Mouse (Mus musculus) common myeloid progenitor, adult 5-6 weeks (primary cell): ENCODE data around the gene Sorcs2. TPM values are rescaled to one million over a fixed set of nuclear protein-coding genes. Genes with fewer than 3 reads are reported as not detected.

ENCODE experiments used
- ATAC-seq: replicated peaks from 2 replicates; pipeline ENCODE4 v1.8.0; 2016; ENCODE audit warnings: low read depth, mild to moderate bottlenecking, moderate TSS enrichment, inconsistent platforms; ENCODE audit not compliant: poor library complexity, severe bottlenecking
- total RNA-seq: library from RNA; stranded (forward); fragments of 200-1000, 187-1606 nt; gene quantifications from 2 replicates; pipeline ENCODE4 v1.2.3, GENCODE M21; 2017

Sorcs2 gene
- total RNA-seq, 1 experiment from 2014 or later: not detected

DNA sequence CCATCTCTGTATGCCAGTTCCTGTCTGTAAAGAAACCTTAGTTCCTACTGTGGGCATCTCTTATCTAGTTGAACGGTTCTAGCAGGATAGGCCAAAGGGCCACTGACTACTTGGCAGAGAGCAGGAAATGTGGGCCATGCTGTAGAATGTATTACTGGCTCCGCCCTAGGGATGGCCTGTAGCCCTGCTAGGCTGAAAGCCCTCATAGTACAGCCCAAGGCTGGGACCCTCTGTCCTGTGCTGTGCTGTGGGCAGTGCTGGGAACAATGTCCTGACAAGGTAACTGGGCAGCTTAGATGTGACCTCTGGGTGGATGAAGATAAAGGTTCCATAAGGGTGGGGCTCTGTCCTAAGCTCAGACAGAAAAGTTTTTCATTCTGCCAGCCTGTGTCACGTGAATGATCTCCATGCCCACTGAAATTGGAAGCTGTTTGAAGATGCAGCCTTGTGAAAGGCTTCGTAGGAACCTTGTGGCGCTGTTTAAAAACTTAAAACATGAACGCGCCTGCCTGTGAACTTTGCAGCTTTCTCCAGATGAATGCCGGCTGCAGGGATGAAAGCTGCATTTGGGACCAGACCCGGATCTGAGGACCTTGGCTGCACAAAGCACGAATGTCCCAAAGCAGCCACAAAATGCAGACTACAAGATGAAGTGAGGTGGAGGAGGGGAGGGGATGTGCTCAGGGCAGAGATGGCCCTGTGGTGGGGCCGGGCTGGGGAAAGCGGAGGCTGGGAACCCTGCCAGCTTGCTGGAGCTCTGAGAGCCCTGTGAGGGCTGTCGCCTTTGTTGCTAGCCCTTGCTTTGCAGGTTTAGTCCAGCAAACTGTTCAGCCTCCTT, 357.3 kb downstream of the Sorcs2 start:
- peak; percentile 50; the same call in 1 of the 2 replicates for ATAC-seq

DNA sequence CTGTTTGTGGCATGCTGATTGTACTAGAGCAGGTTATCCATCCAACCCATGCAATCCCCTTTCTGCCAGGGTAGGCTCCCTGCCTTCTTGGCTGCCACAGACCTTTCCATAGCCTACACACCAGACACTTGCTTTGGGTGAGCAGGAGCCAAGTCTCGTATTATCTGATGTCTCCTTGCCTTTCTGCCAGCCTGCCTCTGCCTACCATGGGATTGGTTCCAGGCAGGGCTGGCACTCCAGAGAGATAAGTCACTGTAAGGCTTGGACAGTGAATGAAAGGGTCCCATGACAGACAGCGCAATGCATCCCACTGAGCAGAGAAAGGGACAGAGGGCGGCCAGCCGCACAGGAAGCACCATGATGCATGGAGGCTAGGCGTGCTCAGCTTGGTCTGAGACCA, 358.3 kb downstream of the Sorcs2 start:
- no peak for ATAC-seq

DNA sequence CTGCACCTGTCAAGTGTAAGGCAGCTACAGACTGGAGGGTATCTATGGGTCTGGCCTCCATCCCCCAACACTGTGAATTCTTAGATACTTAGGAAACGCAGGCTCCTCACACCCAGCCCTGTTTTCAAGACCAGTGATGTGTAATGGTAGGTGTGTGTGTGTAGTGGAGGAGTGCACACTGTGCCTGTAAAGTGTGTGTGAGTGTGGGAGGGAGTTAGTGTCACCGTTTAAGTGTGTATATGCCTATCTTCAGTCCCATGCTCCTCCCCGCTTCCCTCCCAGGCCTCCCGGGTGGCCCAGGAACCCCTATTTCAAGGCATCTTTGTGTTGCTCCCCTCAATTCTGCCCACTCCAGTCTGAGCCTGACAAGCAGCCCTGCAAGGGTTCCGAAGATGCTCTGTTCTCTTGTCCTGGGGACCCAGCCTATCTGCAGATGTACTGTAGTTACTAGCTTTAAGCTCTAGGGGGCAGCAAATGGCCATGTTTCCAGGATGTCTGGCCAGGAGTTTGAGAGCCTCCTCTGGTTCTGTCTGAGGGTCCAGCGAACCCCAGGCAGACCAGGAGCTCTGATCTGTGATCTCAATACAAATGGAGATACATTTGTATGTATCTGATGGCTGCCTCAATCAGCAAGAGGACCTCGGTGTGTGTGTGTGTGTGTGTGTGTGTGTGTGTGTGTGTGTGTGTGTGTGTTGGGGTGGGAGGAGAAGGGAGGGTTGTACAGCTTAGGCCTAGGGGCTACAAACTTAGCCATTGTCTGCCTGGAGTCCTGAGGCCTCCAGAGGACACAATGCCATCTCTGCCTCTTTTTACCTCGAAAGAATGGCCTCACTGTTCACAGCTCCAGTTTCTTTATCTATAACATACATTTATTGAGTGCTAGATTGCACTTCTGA, 364.2 kb downstream of the Sorcs2 start:
- ATAC-seq: peak; percentile 78

DNA sequence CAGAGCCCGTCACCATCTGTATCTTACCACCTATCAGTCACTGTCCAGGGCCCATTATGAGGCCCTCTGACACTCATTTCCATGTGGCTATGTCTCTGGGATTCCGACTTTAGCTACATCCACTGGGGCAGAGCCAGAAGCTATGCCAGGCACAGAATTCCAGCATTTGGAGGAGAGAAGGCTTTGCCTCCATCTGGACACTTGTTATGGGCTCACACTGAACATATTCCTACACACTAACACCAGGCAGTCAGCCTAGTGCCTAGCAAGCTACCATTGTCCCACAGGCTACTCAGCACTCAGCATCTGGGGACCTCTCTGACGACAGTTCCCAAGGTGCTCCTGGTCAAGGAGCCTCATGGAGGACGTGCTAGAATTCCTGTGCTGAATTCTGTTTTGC, 372.9 kb downstream of the Sorcs2 start:
- ATAC-seq: no peak

DNA sequence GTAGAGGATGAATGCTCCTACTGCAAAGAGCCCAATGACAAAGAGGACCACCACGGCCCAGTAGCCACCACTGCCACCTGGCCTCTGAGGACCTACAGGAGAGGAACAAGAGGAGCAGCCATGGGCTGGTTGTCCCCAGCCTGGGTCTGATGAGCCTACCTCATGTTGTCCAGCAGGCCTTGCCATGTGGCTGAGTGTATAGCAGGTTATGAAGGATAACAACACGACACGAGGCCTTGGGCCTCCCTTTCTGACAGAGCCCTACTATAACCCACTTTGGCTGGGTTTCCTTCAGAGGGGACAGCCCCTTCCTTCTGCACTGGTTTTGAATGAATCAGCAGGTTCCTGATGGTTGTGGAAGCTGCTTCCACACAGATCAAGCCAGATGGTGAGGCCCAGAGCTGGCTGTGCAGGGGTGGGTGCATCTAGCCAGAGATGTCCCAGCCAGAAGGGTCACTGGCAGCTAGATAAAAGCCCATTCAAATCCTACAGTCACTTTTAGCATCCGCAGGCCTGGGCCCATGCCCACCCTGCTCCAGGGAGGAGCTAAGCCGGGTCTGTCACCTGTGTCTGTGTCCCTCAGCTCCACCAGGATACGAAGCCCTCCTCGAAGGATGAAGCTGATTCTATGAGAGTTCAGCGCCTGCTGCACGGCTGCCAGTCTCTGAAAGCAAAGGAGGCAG, 373.8 kb downstream of the Sorcs2 start:
- ATAC-seq: 0 out of 2 replicates have a peak, but pooled peaks have one; percentile 10

DNA sequence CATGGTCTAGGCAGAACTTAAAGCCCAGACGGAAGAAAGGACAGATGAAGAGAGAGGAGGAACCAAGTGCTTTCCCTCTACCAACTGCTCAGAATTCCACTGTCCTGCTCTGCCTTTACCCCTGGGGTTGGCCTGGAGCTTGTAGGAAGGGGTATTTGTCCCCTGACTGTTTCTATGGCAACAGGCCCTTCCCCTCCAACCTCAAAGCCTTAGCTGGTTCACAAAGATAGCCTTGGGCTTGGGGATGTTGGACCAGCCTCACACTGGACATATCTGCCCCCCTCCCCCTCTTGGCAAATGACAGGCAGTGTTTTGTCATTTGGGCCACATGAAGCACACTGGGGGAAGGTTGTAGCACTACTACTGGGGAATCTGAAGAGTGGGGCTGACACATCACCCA, 375.6 kb downstream of the Sorcs2 start:
- ATAC-seq: no peak

DNA sequence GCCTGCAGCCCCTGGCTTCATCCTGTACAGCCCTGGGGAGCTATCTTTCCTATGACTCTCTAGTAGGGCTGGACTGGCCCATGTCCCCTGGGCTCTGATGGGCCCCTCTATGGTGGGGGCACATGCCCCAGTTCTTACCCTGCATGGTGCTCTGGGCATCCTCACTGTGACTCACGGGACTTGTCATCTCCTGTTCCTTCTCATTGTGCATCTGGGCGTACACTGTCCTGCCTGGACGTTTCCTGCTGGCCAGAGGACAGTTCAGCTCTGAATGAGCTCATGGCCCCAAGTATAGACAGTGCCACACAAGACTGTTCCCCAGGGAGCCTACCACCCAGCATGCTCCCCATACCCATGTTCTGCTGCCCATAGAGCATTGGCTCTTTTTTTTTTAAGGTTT, 376.8 kb downstream of the Sorcs2 start:
- ATAC-seq: no peak

DNA sequence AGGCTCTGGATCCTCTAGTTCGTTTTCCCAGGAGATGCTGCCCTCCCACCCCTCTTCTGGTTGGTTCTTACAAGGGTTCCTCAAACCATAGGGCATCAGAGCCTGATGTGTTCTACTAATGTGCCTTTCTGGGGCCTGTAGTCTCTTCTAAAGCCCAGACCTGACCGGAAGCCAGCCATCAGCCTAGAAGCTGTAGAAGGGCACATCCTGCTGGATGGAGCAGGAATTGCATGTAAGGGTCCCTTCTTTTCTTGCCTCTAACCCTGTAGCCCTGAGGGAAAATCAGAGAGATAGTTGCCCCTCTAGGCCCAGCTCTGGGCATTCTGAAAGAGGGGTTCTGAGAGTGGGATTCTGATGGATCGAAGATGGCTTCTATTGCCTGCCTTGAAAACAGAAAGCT, 379.6 kb downstream of the Sorcs2 start:
- ATAC-seq: no peak

DNA sequence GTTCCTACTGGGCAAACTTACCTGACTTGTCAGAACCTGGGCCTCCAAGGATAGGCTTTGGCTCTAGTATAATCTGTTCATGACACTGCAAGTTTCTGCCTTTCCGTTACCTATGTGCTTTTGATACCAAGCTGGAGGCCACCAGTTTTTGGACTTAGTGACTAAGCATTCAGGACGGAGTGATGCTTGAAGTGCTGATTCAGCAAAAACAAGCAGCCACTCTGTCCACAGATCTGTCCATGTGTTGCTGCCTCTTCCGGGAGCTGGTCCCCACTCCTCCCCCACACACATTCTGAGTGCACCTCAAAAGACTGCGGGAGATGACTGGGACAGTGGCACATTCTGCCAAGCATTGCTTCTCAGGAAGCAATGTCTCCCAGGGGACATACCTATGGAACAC, 388.5 kb downstream of the Sorcs2 start:
- ATAC-seq: no peak

DNA sequence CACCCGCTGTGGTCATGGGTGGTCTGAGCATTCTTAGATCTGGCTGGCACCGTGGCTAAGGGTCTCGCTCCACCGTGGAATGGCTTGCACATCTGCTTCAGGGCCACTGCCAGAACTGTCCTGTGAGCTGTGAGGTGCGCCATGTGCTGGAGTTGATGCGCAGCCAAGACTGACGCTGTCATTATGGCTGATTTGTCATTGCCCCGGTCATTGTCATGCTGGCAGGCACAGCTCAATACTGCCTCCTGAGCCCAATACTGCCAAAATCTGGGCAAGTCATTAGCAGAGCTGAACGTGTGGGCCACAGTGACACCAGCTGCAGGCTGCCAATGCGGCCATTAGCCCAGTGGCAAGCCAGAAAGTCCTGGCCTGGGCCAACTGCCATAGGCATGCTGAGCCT, 390.3 kb downstream of the Sorcs2 start:
- no peak for ATAC-seq

DNA sequence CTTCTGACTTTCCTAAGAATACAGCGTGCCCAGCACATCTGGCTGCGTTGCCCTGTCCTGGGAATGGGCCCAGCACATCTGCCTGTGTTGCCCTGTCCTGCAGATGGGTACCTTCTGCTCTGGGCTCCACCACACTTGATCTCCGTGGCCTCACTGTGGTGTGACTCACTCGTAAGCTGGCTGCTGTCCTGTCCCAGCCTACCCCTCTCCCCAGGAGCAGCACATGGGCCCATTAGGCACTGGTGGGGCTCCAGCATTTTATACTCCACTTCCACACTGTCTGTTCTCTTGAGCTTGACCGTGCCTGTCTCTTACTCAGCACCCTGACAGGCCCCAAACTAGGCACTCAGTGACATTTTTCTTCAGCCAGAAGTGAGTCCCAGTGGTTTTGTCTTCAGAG, 391.4 kb downstream of the Sorcs2 start:
- ATAC-seq: no peak

DNA sequence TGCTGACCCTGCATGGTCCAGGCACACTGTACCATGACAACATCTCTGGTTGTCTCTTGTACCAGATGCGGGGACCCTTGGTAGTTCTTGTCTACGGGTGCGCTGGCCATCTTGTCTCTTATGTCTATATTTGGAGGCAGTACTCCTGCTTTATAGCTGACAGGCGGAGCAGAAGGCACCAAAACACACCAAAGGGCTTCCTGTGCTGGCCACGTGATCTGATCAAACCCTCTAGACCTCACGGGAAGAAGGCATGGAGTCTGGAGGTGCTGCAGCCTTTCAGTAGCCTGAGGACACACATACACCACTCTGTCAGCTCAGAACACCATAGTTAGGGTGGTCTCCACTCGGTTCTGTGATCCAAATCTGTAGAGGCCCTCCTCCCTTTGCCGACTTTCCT, 391.8 kb downstream of the Sorcs2 start:
- ATAC-seq: no peak

DNA sequence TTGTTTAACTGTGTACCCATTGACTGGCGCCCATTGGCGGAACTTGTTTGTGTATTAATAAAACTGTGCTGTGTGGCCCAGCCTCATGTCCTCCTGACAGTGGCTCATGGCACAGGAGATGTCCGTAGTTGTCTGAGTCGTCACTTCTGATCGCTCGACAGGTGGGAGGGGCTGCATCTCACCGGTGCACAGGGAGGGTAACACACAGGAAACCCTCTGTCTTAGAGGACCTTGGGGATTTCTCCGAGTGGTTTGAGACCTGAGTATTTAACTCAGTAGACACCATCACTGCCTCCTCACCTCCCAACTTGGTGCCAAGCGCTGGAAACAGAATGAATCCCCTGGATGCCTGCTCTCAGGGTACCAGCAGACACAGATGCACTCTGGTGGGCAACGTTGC, 394.1 kb downstream of the Sorcs2 start:
- ATAC-seq: no peak

DNA sequence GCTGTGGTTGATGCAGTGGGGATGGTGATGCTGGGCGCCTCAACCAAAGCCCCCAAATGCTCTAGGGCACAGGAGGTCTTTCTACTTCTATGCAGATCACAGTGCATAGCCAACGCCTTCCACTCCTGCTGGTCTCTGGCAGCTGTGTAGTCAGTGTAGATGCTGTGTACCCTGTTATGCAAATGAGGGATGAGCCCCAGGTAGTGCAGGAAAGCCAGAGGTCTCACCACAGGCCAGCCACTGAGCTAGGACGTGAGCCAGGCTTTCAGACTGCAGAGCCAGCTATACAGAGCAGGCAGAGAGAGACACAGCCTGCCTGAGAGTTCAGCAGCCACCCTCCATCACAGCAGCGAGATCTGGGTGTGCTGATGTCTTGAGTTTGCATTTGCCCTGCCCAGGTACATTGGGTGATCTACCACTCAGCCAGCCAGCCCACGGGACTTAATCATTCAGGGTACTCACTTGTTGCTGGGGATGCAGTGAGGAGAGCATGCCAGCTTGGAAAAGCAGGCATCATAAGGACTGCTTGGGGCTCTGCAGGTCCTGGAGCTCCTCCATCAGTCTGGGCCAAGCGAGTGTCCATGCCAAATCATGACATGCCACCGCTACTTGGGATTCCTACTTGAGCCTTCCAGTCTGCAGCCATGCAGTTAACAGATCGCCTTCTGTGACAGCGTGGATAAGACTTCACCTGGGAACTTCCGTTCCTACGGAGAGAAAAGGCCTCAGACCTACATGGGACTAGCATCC, 407.8 kb downstream of the Sorcs2 start:
- no peak for ATAC-seq

DNA sequence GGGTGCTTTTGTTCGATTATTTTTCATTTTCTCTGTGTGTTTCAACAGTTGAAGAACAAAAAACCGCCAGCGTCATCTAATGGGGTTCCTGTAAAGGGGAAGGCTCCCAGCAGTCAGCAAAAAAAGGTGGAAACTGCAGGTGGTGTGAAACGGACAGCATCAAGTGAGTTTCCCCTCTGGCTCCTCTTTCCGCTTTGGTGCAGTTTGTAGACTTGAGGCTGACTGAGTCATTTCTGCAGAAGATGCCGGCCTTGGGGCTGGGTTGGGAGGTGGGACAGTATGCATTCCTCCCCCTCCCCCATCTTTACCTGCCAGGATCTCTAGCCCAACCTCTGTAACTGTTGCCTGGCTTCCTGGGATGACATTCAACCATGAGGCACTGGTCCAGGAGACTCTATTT, 408.4 kb downstream of the Sorcs2 start:
- no peak for ATAC-seq

DNA sequence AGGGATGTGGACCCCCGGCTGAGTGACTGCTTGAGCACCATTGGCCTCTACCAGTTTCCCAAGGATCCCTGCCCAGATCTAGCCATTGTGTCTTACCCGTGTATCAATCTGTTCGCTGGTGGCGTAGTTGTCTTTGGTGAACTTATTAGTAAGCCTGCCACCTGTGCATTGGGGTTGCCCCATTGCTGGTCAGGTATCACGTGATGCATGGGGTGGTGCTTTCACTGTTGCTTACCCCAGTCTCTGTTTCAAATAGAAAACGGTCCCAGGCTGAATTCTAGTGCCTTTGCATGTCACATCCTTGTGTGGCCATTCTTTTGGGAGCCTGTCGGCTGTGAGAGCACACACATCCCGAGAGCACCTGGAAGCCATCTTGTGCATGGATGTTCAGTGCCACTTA, 409.9 kb downstream of the Sorcs2 start:
- no peak for ATAC-seq

DNA sequence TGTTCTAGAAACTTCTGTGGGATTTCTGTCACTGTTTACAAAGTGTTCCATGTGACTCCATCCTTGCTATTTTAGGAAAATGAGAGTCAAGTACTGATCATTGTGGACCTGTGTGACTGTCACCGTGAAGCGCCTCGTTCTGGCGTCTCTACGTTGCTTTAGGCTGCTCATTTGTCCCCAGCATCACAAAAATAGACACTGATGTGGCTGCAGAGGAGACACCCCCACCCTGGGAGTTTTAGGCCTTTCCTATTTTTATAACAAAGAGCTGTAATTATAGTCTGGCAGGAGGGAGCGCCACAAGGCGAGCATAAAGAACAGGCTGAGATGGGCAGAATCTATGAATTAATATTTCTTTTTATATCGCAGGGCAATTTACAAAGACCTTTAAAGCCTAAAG, 412.3 kb downstream of the Sorcs2 start:
- ATAC-seq: no peak

DNA sequence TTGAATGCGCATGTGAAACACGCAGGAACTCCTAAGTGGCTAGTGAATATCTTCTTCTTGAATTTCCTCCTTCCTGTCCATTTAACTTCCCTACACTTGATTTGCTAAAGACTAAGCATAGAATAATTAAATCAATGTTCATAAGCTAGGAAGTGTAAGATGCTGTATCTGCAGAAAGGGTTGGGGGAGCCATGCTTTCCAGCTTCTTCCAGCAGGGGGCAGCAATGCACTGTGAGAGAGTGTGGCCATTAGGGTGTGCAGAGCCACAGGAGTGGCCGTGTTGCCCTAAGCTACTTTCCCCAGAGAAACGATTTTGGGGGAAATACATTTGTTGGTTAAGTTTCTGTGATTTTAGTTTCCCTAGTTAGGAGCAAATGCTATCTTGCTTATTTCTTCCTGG, 416.0 kb downstream of the Sorcs2 start:
- ATAC-seq: peak; percentile 86

DNA sequence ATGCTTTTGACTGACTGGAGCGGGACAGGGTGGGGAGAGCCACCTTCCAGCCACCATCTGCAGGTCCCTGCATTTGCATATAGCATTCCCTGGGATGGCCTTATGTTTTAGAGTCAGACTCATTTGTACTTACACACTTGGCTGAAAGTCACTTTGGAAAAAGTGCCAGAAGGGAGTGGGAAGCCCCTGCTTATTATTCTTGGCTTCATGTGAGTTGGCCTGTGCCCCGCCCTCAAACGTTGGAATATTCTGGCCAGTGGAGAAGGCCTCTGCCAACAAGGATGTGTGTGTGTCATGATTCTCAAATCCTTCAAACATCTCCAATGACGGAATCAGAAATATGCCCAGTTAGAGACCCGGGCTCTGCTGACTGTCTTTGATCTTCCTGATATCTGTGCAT, 416.6 kb downstream of the Sorcs2 start:
- ATAC-seq: no peak

DNA sequence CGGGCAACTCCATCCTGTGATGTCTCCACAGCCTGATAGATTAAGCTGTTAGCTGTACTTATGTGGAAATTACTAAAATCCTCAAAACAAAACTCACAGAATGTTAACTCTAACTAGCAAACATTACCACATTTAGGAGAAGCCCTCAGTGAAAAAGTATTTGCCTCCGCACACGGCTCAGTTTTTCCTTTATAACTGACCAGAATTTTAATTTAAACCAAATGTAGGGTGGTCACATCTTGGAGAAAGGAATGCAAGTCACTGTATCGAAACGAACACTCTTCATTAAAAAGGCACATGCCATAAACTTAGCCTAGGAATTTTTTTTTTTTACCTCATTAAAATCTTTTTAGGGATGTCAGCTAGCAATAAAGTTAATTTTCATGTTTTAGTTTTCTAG, 417.4 kb downstream of the Sorcs2 start:
- no peak for ATAC-seq
